Mouse (Mus musculus) heart, embryonic 11.5 days (tissue): ENCODE results near the gene Map4k1. TPM values are rescaled to one million over a fixed set of nuclear protein-coding genes. Genes with fewer than 3 reads are reported as not detected.

Experiments
- ATAC-seq: fragments of 200-750 bp; cut with Nextera tagmentation; replicated peaks from 2 replicates; pipeline ENCODE4 v1.8.0; 2017; ENCODE audit warnings: moderate library complexity; ENCODE audit not compliant: insufficient number of reproducible peaks, low FRiP score, low TSS enrichment
- H3K27ac ChIP-seq: fragments of 300-500 bp; sonication (generic); 2 replicates; pipeline ENCODE4 v1.5.1; 2014; ENCODE audit warnings: mild to moderate bottlenecking, low read depth, low read length
- H3K27me3 ChIP-seq: fragments of 300-500 bp; sonication (generic); 2 replicates; pipeline ENCODE4 v1.6.1; 2014; ENCODE audit warnings: mild to moderate bottlenecking, low read length, mixed read lengths; ENCODE audit not compliant: control insufficient read depth, insufficient read depth
- H3K36me3 ChIP-seq: fragments of 300-500 bp; sonication (generic); 2 replicates; pipeline ENCODE4 v1.6.1; 2014; ENCODE audit warnings: mild to moderate bottlenecking, low read length, moderate library complexity, mixed read lengths; ENCODE audit not compliant: control insufficient read depth, insufficient read depth
- H3K4me1 ChIP-seq: fragments of 300-500 bp; sonication (generic); 2 replicates; pipeline ENCODE4 v1.6.1; 2014; ENCODE audit warnings: low read length; ENCODE audit not compliant: control insufficient read depth, insufficient read depth
- H3K4me2 ChIP-seq: fragments of 300-500 bp; sonication (generic); 2 replicates; pipeline ENCODE4 v1.6.1; 2014; ENCODE audit warnings: mild to moderate bottlenecking, moderate library complexity
- H3K4me3 ChIP-seq: fragments of 300-500 bp; sonication (generic); 2 replicates; pipeline ENCODE4 v1.5.1; 2014; ENCODE audit warnings: low read depth, low read length
- H3K9ac ChIP-seq: fragments of 300-500 bp; sonication (generic); 2 replicates; pipeline ENCODE4 v1.6.1; 2014; ENCODE audit warnings: mild to moderate bottlenecking, low read depth, low read length, moderate library complexity
- H3K9me3 ChIP-seq: fragments of 300-500 bp; sonication (generic); replicated peaks from 2 replicates; pipeline ENCODE4 v1.6.1; 2016; ENCODE audit warnings: low read length; ENCODE audit not compliant: control insufficient read depth
- WGBS: fragments of 180-500 bp; shearing (Covaris S2); extraction: QIAGEN DNeasy Blood & Tissue Kit; methylation state at CpG from one replicate; pipeline ENCODE4 v1.1.7; 2014; ENCODE audit not compliant: insufficient replicate concordance; 5-methylcytosine and 5-hydroxymethylcytosine counted together
- polyA plus RNA-seq: library from polyadenylated mRNA; unstranded; fragments of >200 nt; fragmentation: Nextera tagmentation; extraction: Ambion mirVana; gene quantifications from 2 replicates; pipeline ENCODE4 v1.2.1, GENCODE M21; 2014

Map4k1 gene
- polyA plus RNA-seq, 1 experiment from 2014 or later = 6.9 TPM

GRCm38 (mm10) chr7:28943451-28944180, 38.2 kb upstream of the Map4k1 start:
- Histone ChIP-seq H3K4me1 (peaks cover 86% of the 10 kb centered on the region), H3K9ac (no peak overlapping the region), H3K27me3 (no peaks in the 10 kb centered on the region), H3K4me3 (no peak overlapping the region), H3K27ac (peak overlapping the region; percentile 98), H3K36me3 (no peaks in the 10 kb centered on the region), H3K4me2 (no peak overlapping the region), H3K9me3 (no peaks in the 10 kb centered on the region)
- 54% methylated on average over 5 of the region's 5 CpGs for WGBS
- no peak for ATAC-seq

GRCm38 (mm10) chr7:28944756-28945415, 37.0 kb upstream of the Map4k1 start:
- no peaks in the 10 kb centered on the region for H3K9me3 ChIP-seq
- ATAC-seq = no peak
- H3K4me1 ChIP-seq = peaks cover 86% of the 10 kb centered on the region
- WGBS = 42% methylated on average over 6 of the region's 6 CpGs
- peak overlapping the region; percentile 65 for H3K9ac ChIP-seq
- no peaks in the 10 kb centered on the region for H3K27me3 ChIP-seq
- peak overlapping the region; percentile 98 for H3K27ac ChIP-seq
- H3K4me3 ChIP-seq = 0 out of 2 replicates have a peak overlapping the region, but pooled peaks have one; percentile 3
- 0 out of 2 replicates have a peak, but pooled peaks cover 2% of the 10 kb centered on the region for H3K36me3 ChIP-seq
- H3K4me2 ChIP-seq = peak overlapping the region; percentile 45

- 7% methylated on average over 10 of the region's 10 CpGs for WGBS
- Histone ChIP-seq H3K9me3 (no peaks in the 10 kb centered on the region), H3K9ac (peak overlapping the region; percentile 65), H3K27me3 (no peaks in the 10 kb centered on the region), H3K27ac (peak overlapping the region; percentile 98), H3K4me1 (peaks cover 83% of the 10 kb centered on the region), H3K4me2 (peak overlapping the region; percentile 45), H3K36me3 (0 out of 2 replicates have a peak, but pooled peaks cover 2% of the 10 kb centered on the region), H3K4me3 (0 out of 2 replicates have a peak overlapping the region, but pooled peaks have one; percentile 3)
- peak; percentile 79 for ATAC-seq
Measured at GRCm38 (mm10) chr7:28945416-28946270, 36.2 kb upstream of the Map4k1 start.

- H3K27me3 ChIP-seq = no peaks in the 10 kb centered on the region
- H3K9me3 ChIP-seq = no peaks in the 10 kb centered on the region
- H3K9ac ChIP-seq = peak overlapping the region; percentile 65; the same call in 1 of the 2 replicates
- ATAC-seq = no peak
- 13% methylated on average over 1 of the region's 1 CpGs for WGBS
- no peak overlapping the region for H3K4me3 ChIP-seq
- H3K4me1 ChIP-seq = peaks cover 83% of the 10 kb centered on the region
- H3K36me3 ChIP-seq = 0 out of 2 replicates have a peak, but pooled peaks cover 2% of the 10 kb centered on the region
- no peak overlapping the region for H3K4me2 ChIP-seq
- peak overlapping the region; percentile 98 for H3K27ac ChIP-seq
Measured at GRCm38 (mm10) chr7:28946271-28946610, 35.6 kb upstream of the Map4k1 start.

GRCm38 (mm10) chr7:28948746-28949145, 33.1 kb upstream of the Map4k1 start:
- H3K27ac ChIP-seq = peak overlapping the region; percentile 98
- peaks cover 89% of the 10 kb centered on the region for H3K4me1 ChIP-seq
- no peak overlapping the region for H3K4me3 ChIP-seq
- 0 out of 2 replicates have a peak, but pooled peaks cover 2% of the 10 kb centered on the region for H3K36me3 ChIP-seq
- 84% methylated on average over 7 of the region's 7 CpGs for WGBS
- no peak for ATAC-seq
- H3K4me2 ChIP-seq = peak overlapping the region; percentile 22
- H3K9ac ChIP-seq = 0 out of 2 replicates have a peak overlapping the region, but pooled peaks have one; percentile 49
- no peaks in the 10 kb centered on the region for H3K9me3 ChIP-seq
- no peaks in the 10 kb centered on the region for H3K27me3 ChIP-seq

- H3K4me3 ChIP-seq = no peak overlapping the region
- H3K4me2 ChIP-seq = no peak overlapping the region
- H3K9ac ChIP-seq = peak overlapping the region; percentile 46; the same call in 1 of the 2 replicates
- peaks cover 90% of the 10 kb centered on the region for H3K4me1 ChIP-seq
- peak overlapping the region; percentile 98; the same call in 1 of the 2 replicates for H3K27ac ChIP-seq
- H3K9me3 ChIP-seq = no peaks in the 10 kb centered on the region
- H3K36me3 ChIP-seq = 0 out of 2 replicates have a peak, but pooled peaks cover 2% of the 10 kb centered on the region
- no peak for ATAC-seq
- no peaks in the 10 kb centered on the region for H3K27me3 ChIP-seq
- 79% methylated on average over 2 of the region's 2 CpGs for WGBS
Measured at GRCm38 (mm10) chr7:28949298-28949697, 32.6 kb upstream of the Map4k1 start.

GRCm38 (mm10) chr7:28950346-28951037, 31.4 kb upstream of the Map4k1 start:
- H3K4me1 ChIP-seq = peaks cover 85% of the 10 kb centered on the region
- no peak for ATAC-seq
- peaks cover 2% of the 10 kb centered on the region; the same call in 1 of the 2 replicates for H3K36me3 ChIP-seq
- no peak overlapping the region; the same call in 1 of the 2 replicates for H3K4me2 ChIP-seq
- no peaks in the 10 kb centered on the region for H3K9me3 ChIP-seq
- H3K4me3 ChIP-seq = no peak overlapping the region
- no peaks in the 10 kb centered on the region for H3K27me3 ChIP-seq
- peak overlapping the region; percentile 78 for H3K27ac ChIP-seq
- WGBS = 88% methylated on average over 10 of the region's 10 CpGs
- no peak overlapping the region for H3K9ac ChIP-seq
